Mouse (Mus musculus): ENCODE results near the gene Tppp2. TPM values are rescaled to one million over a fixed set of nuclear protein-coding genes. Genes with fewer than 3 reads are reported as not detected.

Gene Tppp2
- polyA plus RNA-seq, 1 experiment = not detected

GRCm38 (mm10) chr14:51903782-51904181 is 14.4 kb upstream of the Tppp2 start:
- Histone ChIP-seq H3K4me1 (ENCODE audit: control insufficient read depth, insufficient read depth, low read length) (no peaks in the 10 kb centered on the region), H3K27ac (ENCODE audit: insufficient read depth, low read length) (no peak overlapping the region), H3K4me3 (ENCODE audit: low read depth, low read length) (no peak overlapping the region), H3K27me3 (ENCODE audit: control insufficient read depth, insufficient read depth, low read length, poor library complexity, severe bottlenecking) (no peaks in the 10 kb centered on the region), H3K9me3 (replicated peaks; ENCODE audit: control insufficient read depth, insufficient read depth, low read length, poor library complexity, severe bottlenecking) (no peaks in the 10 kb centered on the region), H3K9ac (ENCODE audit: low read depth, poor library complexity, severe bottlenecking) (no peak overlapping the region), H3K36me3 (ENCODE audit: control insufficient read depth, insufficient read depth, low read length, poor library complexity, severe bottlenecking) (no peaks in the 10 kb centered on the region)
- TF ChIP-seq POLR2A (IDR thresholded peaks at IDR 0.05; ENCODE audit: insufficient read depth, low read length) (no peak), EP300 (IDR thresholded peaks at IDR 0.05; ENCODE audit: insufficient read depth, low read depth, low read length) (0 out of 2 replicates have a peak, but pooled peaks have one; percentile 20)

- TF ChIP-seq CTCF (IDR thresholded peaks at IDR 0.05; ENCODE audit: low read depth, low read length) = no peak
- no peak for TF ChIP-seq EP300 (IDR thresholded peaks at IDR 0.05; ENCODE audit: insufficient read depth, low read depth, low read length)
- TF ChIP-seq POLR2A (IDR thresholded peaks at IDR 0.05; ENCODE audit: insufficient read depth, low read length) = no peak
- H3K27ac ChIP-seq (ENCODE audit: insufficient read depth, low read length) = no peak overlapping the region
- no peak overlapping the region for H3K4me3 ChIP-seq (ENCODE audit: low read depth, low read length)
- H3K9me3 ChIP-seq (replicated peaks; ENCODE audit: control insufficient read depth, insufficient read depth, low read length, poor library complexity, severe bottlenecking) = no peaks in the 10 kb centered on the region
- H3K27me3 ChIP-seq (ENCODE audit: control insufficient read depth, insufficient read depth, low read length, poor library complexity, severe bottlenecking) = no peaks in the 10 kb centered on the region
- no peaks in the 10 kb centered on the region for H3K36me3 ChIP-seq (ENCODE audit: control insufficient read depth, insufficient read depth, low read length, poor library complexity, severe bottlenecking)
- no peak overlapping the region for H3K9ac ChIP-seq (ENCODE audit: low read depth, poor library complexity, severe bottlenecking)
- no peaks in the 10 kb centered on the region for H3K4me1 ChIP-seq (ENCODE audit: control insufficient read depth, insufficient read depth, low read length)
These were observed 13.5 kb upstream of the Tppp2 start for GRCm38 (mm10) chr14:51904706-51905105.

GRCm38 (mm10) chr14:51906102-51906501 is 12.1 kb upstream of the Tppp2 start:
- no peaks in the 10 kb centered on the region for H3K36me3 ChIP-seq (ENCODE audit: control insufficient read depth, insufficient read depth, low read length, poor library complexity, severe bottlenecking)
- no peaks in the 10 kb centered on the region for H3K9me3 ChIP-seq (replicated peaks; ENCODE audit: control insufficient read depth, insufficient read depth, low read length, poor library complexity, severe bottlenecking)
- no peaks in the 10 kb centered on the region for H3K4me1 ChIP-seq (ENCODE audit: control insufficient read depth, insufficient read depth, low read length)
- H3K27me3 ChIP-seq (ENCODE audit: control insufficient read depth, insufficient read depth, low read length, poor library complexity, severe bottlenecking) = no peaks in the 10 kb centered on the region
- no peak overlapping the region for H3K27ac ChIP-seq (ENCODE audit: insufficient read depth, low read length)
- no peak overlapping the region for H3K4me3 ChIP-seq (ENCODE audit: low read depth, low read length)
- no peak overlapping the region for H3K9ac ChIP-seq (ENCODE audit: low read depth, poor library complexity, severe bottlenecking)
- no peak for TF ChIP-seq CTCF (IDR thresholded peaks at IDR 0.05; ENCODE audit: low read depth, low read length)
- no peak for TF ChIP-seq POLR2A (IDR thresholded peaks at IDR 0.05; ENCODE audit: insufficient read depth, low read length)
- TF ChIP-seq EP300 (IDR thresholded peaks at IDR 0.05; ENCODE audit: insufficient read depth, low read depth, low read length) = no peak

DNA sequence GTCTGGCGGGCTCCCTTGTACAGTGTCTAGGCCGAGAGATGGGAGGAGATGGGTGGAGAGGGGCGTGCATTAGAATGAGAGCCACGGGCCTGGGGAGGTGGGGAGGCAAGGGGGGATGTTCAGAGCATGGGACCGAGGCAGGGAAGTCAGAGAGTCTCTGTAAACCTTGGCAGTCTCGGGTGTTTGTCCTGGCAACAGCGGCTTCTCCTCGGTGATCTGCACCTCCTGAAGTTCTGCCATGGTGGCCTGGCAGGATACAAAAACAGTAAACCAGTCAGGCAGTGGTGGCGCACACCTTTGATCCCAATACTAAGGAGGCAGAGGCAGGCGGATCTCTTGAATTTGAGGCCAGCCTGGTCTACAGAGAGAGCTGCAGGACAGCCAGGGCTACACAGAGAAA is 6.9 kb upstream of the Tppp2 start:
- H3K27me3 ChIP-seq (ENCODE audit: control insufficient read depth, insufficient read depth, low read length, poor library complexity, severe bottlenecking) = no peaks in the 10 kb centered on the region
- H3K9me3 ChIP-seq (replicated peaks; ENCODE audit: control insufficient read depth, insufficient read depth, low read length, poor library complexity, severe bottlenecking) = no peaks in the 10 kb centered on the region
- H3K27ac ChIP-seq (ENCODE audit: insufficient read depth, low read length) = no peak overlapping the region
- H3K4me1 ChIP-seq (ENCODE audit: control insufficient read depth, insufficient read depth, low read length) = peaks cover 3% of the 10 kb centered on the region
- TF ChIP-seq POLR2A (IDR thresholded peaks at IDR 0.05; ENCODE audit: insufficient read depth, low read length) (no peak), CTCF (IDR thresholded peaks at IDR 0.05; ENCODE audit: low read depth, low read length) (no peak), EP300 (IDR thresholded peaks at IDR 0.05; ENCODE audit: insufficient read depth, low read depth, low read length) (no peak)
- H3K9ac ChIP-seq (ENCODE audit: low read depth, poor library complexity, severe bottlenecking) = no peak overlapping the region
- H3K4me3 ChIP-seq (ENCODE audit: low read depth, low read length) = no peak overlapping the region
- no peaks in the 10 kb centered on the region for H3K36me3 ChIP-seq (ENCODE audit: control insufficient read depth, insufficient read depth, low read length, poor library complexity, severe bottlenecking)

DNA sequence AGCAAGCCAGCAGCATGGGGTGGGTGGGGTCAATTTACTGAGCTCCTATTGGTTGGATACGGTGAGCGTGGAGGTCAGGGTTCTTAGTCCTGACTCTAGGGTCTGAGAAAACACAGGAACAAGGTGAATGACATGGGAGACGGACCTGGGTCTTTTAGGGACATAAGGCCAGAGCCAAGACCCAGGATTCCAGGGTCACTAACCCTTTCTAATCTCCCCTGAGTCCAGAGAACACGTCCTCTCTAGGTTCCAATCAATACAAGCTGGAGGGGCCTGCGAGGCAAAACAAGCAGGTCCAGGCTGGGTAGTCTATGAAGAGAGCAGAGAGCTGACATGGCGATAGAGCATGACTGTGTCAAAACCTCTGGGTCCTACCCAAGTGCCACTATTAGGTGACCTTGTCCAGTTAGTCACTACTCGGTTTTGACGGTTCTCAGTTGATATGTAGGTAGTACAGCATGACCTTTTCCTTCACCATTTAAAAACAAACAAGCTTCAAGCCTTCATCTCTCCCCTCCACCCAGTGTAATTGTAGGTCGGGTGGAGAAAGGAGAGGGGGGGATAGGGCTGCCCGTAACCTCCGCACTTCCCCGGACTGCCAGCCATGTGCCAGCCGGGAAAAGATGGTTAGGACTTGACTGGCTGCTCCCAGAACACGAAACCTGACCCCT is 5.7 kb upstream of the Tppp2 start:
- Histone ChIP-seq H3K4me1 (ENCODE audit: control insufficient read depth, insufficient read depth, low read length) (peaks cover 3% of the 10 kb centered on the region), H3K9ac (ENCODE audit: low read depth, poor library complexity, severe bottlenecking) (peak overlapping the region; percentile 48), H3K36me3 (ENCODE audit: control insufficient read depth, insufficient read depth, low read length, poor library complexity, severe bottlenecking) (no peaks in the 10 kb centered on the region), H3K27ac (ENCODE audit: insufficient read depth, low read length) (no peak overlapping the region), H3K9me3 (replicated peaks; ENCODE audit: control insufficient read depth, insufficient read depth, low read length, poor library complexity, severe bottlenecking) (no peaks in the 10 kb centered on the region), H3K27me3 (ENCODE audit: control insufficient read depth, insufficient read depth, low read length, poor library complexity, severe bottlenecking) (no peaks in the 10 kb centered on the region), H3K4me3 (ENCODE audit: low read depth, low read length) (peak overlapping the region; percentile 59)
- TF ChIP-seq CTCF (IDR thresholded peaks at IDR 0.05; ENCODE audit: low read depth, low read length) (no peak), EP300 (IDR thresholded peaks at IDR 0.05; ENCODE audit: insufficient read depth, low read depth, low read length) (no peak), POLR2A (IDR thresholded peaks at IDR 0.05; ENCODE audit: insufficient read depth, low read length) (no peak)

- H3K9me3 ChIP-seq (replicated peaks; ENCODE audit: control insufficient read depth, insufficient read depth, low read length, poor library complexity, severe bottlenecking) = no peaks in the 10 kb centered on the region
- no peak overlapping the region for H3K27ac ChIP-seq (ENCODE audit: insufficient read depth, low read length)
- H3K4me1 ChIP-seq (ENCODE audit: control insufficient read depth, insufficient read depth, low read length) = peaks cover 3% of the 10 kb centered on the region
- peak overlapping the region; percentile 59 for H3K4me3 ChIP-seq (ENCODE audit: low read depth, low read length)
- H3K27me3 ChIP-seq (ENCODE audit: control insufficient read depth, insufficient read depth, low read length, poor library complexity, severe bottlenecking) = no peaks in the 10 kb centered on the region
- H3K9ac ChIP-seq (ENCODE audit: low read depth, poor library complexity, severe bottlenecking) = peak overlapping the region; percentile 48
- no peak for TF ChIP-seq CTCF (IDR thresholded peaks at IDR 0.05; ENCODE audit: low read depth, low read length)
- TF ChIP-seq POLR2A (IDR thresholded peaks at IDR 0.05; ENCODE audit: insufficient read depth, low read length) = no peak
- TF ChIP-seq EP300 (IDR thresholded peaks at IDR 0.05; ENCODE audit: insufficient read depth, low read depth, low read length) = peak; percentile 40; the same call in 1 of the 2 replicates
- no peaks in the 10 kb centered on the region for H3K36me3 ChIP-seq (ENCODE audit: control insufficient read depth, insufficient read depth, low read length, poor library complexity, severe bottlenecking)
These were observed 4.9 kb upstream of the Tppp2 start for GRCm38 (mm10) chr14:51913062-51913959.

Measured in ES-Bruce4 (cell line).